Mouse (Mus musculus): ENCODE measurements around the gene Ctf2.

Ctf2 gene

GRCm38 (mm10) chr7:127759716-127760115 lies 27.8 kb upstream of the Ctf2 start:
- no peak for DNase-seq

GRCm38 (mm10) chr7:127753741-127754140 lies 21.8 kb upstream of the Ctf2 start:
- no peak for DNase-seq

GRCm38 (mm10) chr7:127753158-127753557 lies 21.2 kb upstream of the Ctf2 start:
- DNase-seq = no peak

GRCm38 (mm10) chr7:127752069-127752468 lies 20.1 kb upstream of the Ctf2 start:
- no peak for DNase-seq

GRCm38 (mm10) chr7:127751619-127752018 lies 19.7 kb upstream of the Ctf2 start:
- DNase-seq = no peak

GRCm38 (mm10) chr7:127750131-127751127 lies 18.5 kb upstream of the Ctf2 start:
- DNase-seq = peak; percentile 73

GRCm38 (mm10) chr7:127748235-127748560 lies 16.2 kb upstream of the Ctf2 start:
- no peak for DNase-seq

- DNase-seq = no peak
Observed at GRCm38 (mm10) chr7:127747559-127748234, 15.7 kb upstream of the Ctf2 start.

GRCm38 (mm10) chr7:127746494-127747491 lies 14.8 kb upstream of the Ctf2 start:
- DNase-seq = no peak

GRCm38 (mm10) chr7:127745652-127746493 lies 13.9 kb upstream of the Ctf2 start:
- DNase-seq = peak; percentile 99

- DNase-seq = peak; percentile 99
Observed at GRCm38 (mm10) chr7:127745251-127745651, 13.3 kb upstream of the Ctf2 start.

GRCm38 (mm10) chr7:127744366-127745045 lies 12.5 kb upstream of the Ctf2 start, which contains the start of gene Fbxl19:
Gene Fbxl19 (plus strand): TSS chr7:127744543.
- DNase-seq = peak; percentile 71

GRCm38 (mm10) chr7:127730170-127730569 lies 1.8 kb downstream of the Ctf2 start:
- no peak for DNase-seq

GRCm38 (mm10) chr7:127727898-127728297 lies 4.1 kb downstream of the Ctf2 start:
- no peak for DNase-seq

- DNase-seq = no peak
Observed at GRCm38 (mm10) chr7:127725924-127726323, 6.0 kb downstream of the Ctf2 start.

- no peak for DNase-seq
Observed at GRCm38 (mm10) chr7:127725490-127725889, 6.5 kb downstream of the Ctf2 start.

- no peak for DNase-seq
Observed at GRCm38 (mm10) chr7:127719258-127719657, 12.7 kb downstream of the Ctf2 start.

GRCm38 (mm10) chr7:127718339-127718738 lies 13.6 kb downstream of the Ctf2 start:
- no peak for DNase-seq

GRCm38 (mm10) chr7:127716992-127717391 lies 15.0 kb downstream of the Ctf2 start:
- peak; percentile 48 for DNase-seq

- no peak for DNase-seq
Observed at GRCm38 (mm10) chr7:127714816-127715215, 17.1 kb downstream of the Ctf2 start.
